In genomic region chr17:51304964-51305363, GRCm38 (mm10) we compare ENCODE assay signal across 10 mouse cellular contexts.
A peak's percentile ranks its signal among the peaks of the same experiment; 100 is the strongest.
DNase-seq lines count a peak whose midpoint lies in the region; ATAC-seq and TF ChIP-seq lines count a peak whose summit lies in the region.
"Had no signal": no experiment of that assay in that cellular context is flagged by ENCODE, and none has a peak within 500 bp of the region (broad histone marks: within the 10 kb centered on the region; RNA-seq: fewer than 3 reads in every experiment).

No protein-coding gene starts in this region.

- no peaks in the 10 kb centered on the region for H3K4me1 ChIP-seq in heart, adult 2 months (ENCODE audit: control insufficient read depth, insufficient read depth, low read length)
- no peaks in the 10 kb centered on the region for H3K4me1 ChIP-seq in neural tube, embryonic 12.5 days
- peaks cover 8% of the 10 kb centered on the region; the same call in 1 of the 2 replicates for H3K4me1 ChIP-seq in liver, embryonic 13.5 days (replicated peaks)
- H3K4me1 ChIP-seq: limb, embryonic 15.5 days had no signal

- H3K4me2 ChIP-seq in neural tube, embryonic 12.5 days (replicated peaks) = 0 out of 2 replicates have a peak overlapping the region, but pooled peaks have one; percentile 20
- 0 out of 2 replicates have a peak overlapping the region, but pooled peaks have one; percentile 2 for H3K4me2 ChIP-seq in liver, embryonic 13.5 days
- H3K4me2 ChIP-seq: limb, embryonic 15.5 days had no signal

- H3K27me3 ChIP-seq in heart, adult 2 months (ENCODE audit: control insufficient read depth, insufficient read depth, low read length) = no peaks in the 10 kb centered on the region
- no peaks in the 10 kb centered on the region for H3K27me3 ChIP-seq in neural tube, embryonic 12.5 days (replicated peaks)
- no peaks in the 10 kb centered on the region for H3K27me3 ChIP-seq in liver, embryonic 13.5 days
- H3K27me3 ChIP-seq: limb, embryonic 15.5 days had no signal

- no peak for TF ChIP-seq EP300 in heart, adult 2 months (IDR thresholded peaks at IDR 0.05; ENCODE audit: insufficient read depth, low read depth, low read length)

- no peak for TF ChIP-seq POLR2A in heart, adult 2 months (IDR thresholded peaks at IDR 0.05; ENCODE audit: insufficient read depth, low read depth, low read length)

- no peak for ATAC-seq in neural tube, embryonic 12.5 days (ENCODE audit: low FRiP score, low read depth)
- ATAC-seq in liver, embryonic 13.5 days (ENCODE audit: low read depth) = peak; percentile 96
- no peak for ATAC-seq in megakaryocyte, adult 5-6 weeks (ENCODE audit: poor library complexity, severe bottlenecking)
- ATAC-seq: CD4-positive, CD25-positive, alpha-beta regulatory T cell, adult 4 months had no signal

- no peaks in the 10 kb centered on the region for H3K36me3 ChIP-seq in heart, adult 2 months (ENCODE audit: control insufficient read depth, insufficient read depth, low read length)
- no peaks in the 10 kb centered on the region for H3K36me3 ChIP-seq in neural tube, embryonic 12.5 days
- no peaks in the 10 kb centered on the region for H3K36me3 ChIP-seq in liver, embryonic 13.5 days
- H3K36me3 ChIP-seq: limb, embryonic 15.5 days had no signal

- 48% methylated on average over 14 of the region's 14 CpGs for WGBS in heart, adult 2 months
- WGBS in neural tube, embryonic 12.5 days = 48% methylated on average over 14 of the region's 14 CpGs
- WGBS in liver, embryonic 13.5 days (ENCODE audit: insufficient replicate concordance) = 57% methylated on average over 14 of the region's 14 CpGs

- H3K4me3 ChIP-seq in heart, adult 2 months = no peak overlapping the region
- no peak overlapping the region for H3K4me3 ChIP-seq in neural tube, embryonic 12.5 days
- no peak overlapping the region for H3K4me3 ChIP-seq in liver, embryonic 13.5 days (replicated peaks)
- H3K4me3 ChIP-seq: limb, embryonic 15.5 days had no signal

- H3K79me2 ChIP-seq in heart, adult 2 months (replicated peaks; ENCODE audit: control insufficient read depth, insufficient read depth, low read length) = no peaks in the 10 kb centered on the region

- no peak overlapping the region for H3K9ac ChIP-seq in heart, adult 2 months (ENCODE audit: low read depth, low read length)
- H3K9ac ChIP-seq in neural tube, embryonic 12.5 days = no peak overlapping the region
- H3K9ac ChIP-seq in liver, embryonic 13.5 days = no peak overlapping the region
- H3K9ac ChIP-seq: limb, embryonic 15.5 days had no signal

- DNase-seq in heart, adult 2 months = peak; percentile 6 to 28
- no peak for DNase-seq in heart, adult 9 months (ENCODE audit: low spot score in 2 of 2)
- DNase-seq in neural tube, embryonic 10.5 days (ENCODE audit: extremely low spot score, low spot score) = no peak
- peak; percentile 14 for DNase-seq in liver, embryonic 13.5 days
- DNase-seq in testis, postnatal 10 days (ENCODE audit: low spot score) = peak; percentile 44
- DNase-seq in cerebellum, adult 8-10 months = no peak

- no peak for TF ChIP-seq CTCF in heart, adult 2 months (IDR thresholded peaks at IDR 0.05)

- no peak overlapping the region for H3K27ac ChIP-seq in heart, adult 2 months
- H3K27ac ChIP-seq in neural tube, embryonic 12.5 days = no peak overlapping the region
- no peak overlapping the region for H3K27ac ChIP-seq in liver, embryonic 13.5 days
- H3K27ac ChIP-seq: limb, embryonic 15.5 days had no signal

- H3K9me3 ChIP-seq in neural tube, embryonic 12.5 days = no peaks in the 10 kb centered on the region
- no peaks in the 10 kb centered on the region for H3K9me3 ChIP-seq in liver, embryonic 13.5 days (replicated peaks)
- H3K9me3 ChIP-seq: limb, embryonic 15.5 days had no signal

- intact Hi-C loops in heart, adult 2 months (cut with DNase I) = no loop called here

Comparison
In these comparisons a context has a peak if more than half of its experiments do, and no peak if none do; other contexts are left out.
1. DNase-seq: peak in heart, adult 2 months (2 of 2), liver, embryonic 13.5 days (single experiment) and testis, postnatal 10 days (single experiment); none in heart, adult 9 months (0 of 2), neural tube, embryonic 10.5 days (single experiment) and cerebellum, adult 8-10 months (single experiment).